Mouse (Mus musculus): ENCODE measurements at regions not wholly inside any gene's neighbourhood (a gene's known extent, or its start where the extent isn't known, plus 50 kb on each side); places are given as distances from the start of the nearest gene placed in this dataset.

GRCm38 (mm10) chr9:41914611-41915010 lies 209.5 kb downstream of the Sorl1 start:
- TF ChIP-seq CTCF (IDR thresholded peaks at IDR 0.05; ENCODE audit: borderline replicate concordance, control insufficient read depth, extremely low read depth, insufficient read depth, low read length, poor library complexity) (no peak), POLR2A (IDR thresholded peaks at IDR 0.05; ENCODE audit: control insufficient read depth, extremely low read depth, insufficient read depth, low read length, poor library complexity) (no peak)
- no peaks in the 10 kb centered on the region for H3K4me1 ChIP-seq (replicated peaks; ENCODE audit: control insufficient read depth, insufficient read depth, low read length)
- H3K27me3 ChIP-seq (ENCODE audit: control insufficient read depth, insufficient read depth, low read length), result no peaks in the 10 kb centered on the region
- no peak for DNase-seq
- no peak overlapping the region for H3K4me3 ChIP-seq (ENCODE audit: control insufficient read depth, insufficient read depth, low read length)
- no peaks in the 10 kb centered on the region for H3K36me3 ChIP-seq (ENCODE audit: control insufficient read depth, insufficient read depth, low read length)
- WGBS, result 94% methylated on average over 6 of the region's 6 CpGs
- H3K27ac ChIP-seq (ENCODE audit: control insufficient read depth, insufficient read depth, low read length), result no peak overlapping the region

GRCm38 (mm10) chr9:41913911-41914310 lies 210.2 kb downstream of the Sorl1 start:
- Histone ChIP-seq H3K36me3 (ENCODE audit: control insufficient read depth, insufficient read depth, low read length) (no peaks in the 10 kb centered on the region), H3K27ac (ENCODE audit: control insufficient read depth, insufficient read depth, low read length) (no peak overlapping the region), H3K27me3 (ENCODE audit: control insufficient read depth, insufficient read depth, low read length) (no peaks in the 10 kb centered on the region), H3K4me1 (replicated peaks; ENCODE audit: control insufficient read depth, insufficient read depth, low read length) (no peaks in the 10 kb centered on the region), H3K4me3 (ENCODE audit: control insufficient read depth, insufficient read depth, low read length) (no peak overlapping the region)
- TF ChIP-seq CTCF (IDR thresholded peaks at IDR 0.05; ENCODE audit: borderline replicate concordance, control insufficient read depth, extremely low read depth, insufficient read depth, low read length, poor library complexity) (no peak), POLR2A (IDR thresholded peaks at IDR 0.05; ENCODE audit: control insufficient read depth, extremely low read depth, insufficient read depth, low read length, poor library complexity) (no peak)
- no peak for DNase-seq
- 87% methylated on average over 3 of the region's 3 CpGs for WGBS

- no peaks in the 10 kb centered on the region for H3K27me3 ChIP-seq (ENCODE audit: control insufficient read depth, insufficient read depth, low read length)
- no peaks in the 10 kb centered on the region for H3K4me1 ChIP-seq (replicated peaks; ENCODE audit: control insufficient read depth, insufficient read depth, low read length)
- TF ChIP-seq CTCF (IDR thresholded peaks at IDR 0.05; ENCODE audit: borderline replicate concordance, control insufficient read depth, extremely low read depth, insufficient read depth, low read length, poor library complexity) (no peak), POLR2A (IDR thresholded peaks at IDR 0.05; ENCODE audit: control insufficient read depth, extremely low read depth, insufficient read depth, low read length, poor library complexity) (no peak)
- 67% methylated on average over 5 of the region's 5 CpGs for WGBS
- no peak overlapping the region for H3K27ac ChIP-seq (ENCODE audit: control insufficient read depth, insufficient read depth, low read length)
- no peak for DNase-seq
- H3K4me3 ChIP-seq (ENCODE audit: control insufficient read depth, insufficient read depth, low read length), result no peak overlapping the region
- no peaks in the 10 kb centered on the region for H3K36me3 ChIP-seq (ENCODE audit: control insufficient read depth, insufficient read depth, low read length)
Measured at GRCm38 (mm10) chr9:41912482-41912881, 211.6 kb downstream of the Sorl1 start.

DNA sequence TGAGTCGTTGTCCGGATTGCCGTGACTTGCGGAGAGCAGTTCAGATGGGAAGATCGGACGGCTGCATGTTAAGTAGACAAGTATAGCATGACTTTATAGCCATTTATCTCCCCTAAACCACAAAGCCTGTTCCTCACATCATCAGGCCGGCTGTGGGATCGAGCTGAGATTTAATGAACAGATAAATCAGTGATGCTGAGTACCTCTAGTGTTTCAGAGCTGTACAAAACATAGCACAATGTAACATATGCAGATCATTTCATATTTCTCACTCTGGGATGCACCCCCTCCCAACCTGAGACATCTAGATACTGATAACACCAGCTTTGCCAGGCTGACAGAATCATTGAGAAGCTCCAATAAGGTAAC lies 223.5 kb downstream of the Sorl1 start:
- no peaks in the 10 kb centered on the region for H3K27me3 ChIP-seq (ENCODE audit: control insufficient read depth, insufficient read depth, low read length)
- DNase-seq, result no peak
- TF ChIP-seq CTCF (IDR thresholded peaks at IDR 0.05; ENCODE audit: borderline replicate concordance, control insufficient read depth, extremely low read depth, insufficient read depth, low read length, poor library complexity) (no peak), POLR2A (IDR thresholded peaks at IDR 0.05; ENCODE audit: control insufficient read depth, extremely low read depth, insufficient read depth, low read length, poor library complexity) (no peak)
- H3K4me1 ChIP-seq (replicated peaks; ENCODE audit: control insufficient read depth, insufficient read depth, low read length), result no peaks in the 10 kb centered on the region
- no peak overlapping the region for H3K4me3 ChIP-seq (ENCODE audit: control insufficient read depth, insufficient read depth, low read length)
- no peaks in the 10 kb centered on the region for H3K36me3 ChIP-seq (ENCODE audit: control insufficient read depth, insufficient read depth, low read length)
- H3K27ac ChIP-seq (ENCODE audit: control insufficient read depth, insufficient read depth, low read length), result no peak overlapping the region
- WGBS, result 90% methylated on average over 8 of the region's 8 CpGs

GRCm38 (mm10) chr9:41899766-41900605 lies 224.1 kb downstream of the Sorl1 start:
- Histone ChIP-seq H3K4me1 (replicated peaks; ENCODE audit: control insufficient read depth, insufficient read depth, low read length) (no peaks in the 10 kb centered on the region), H3K4me3 (ENCODE audit: control insufficient read depth, insufficient read depth, low read length) (no peak overlapping the region), H3K36me3 (ENCODE audit: control insufficient read depth, insufficient read depth, low read length) (no peaks in the 10 kb centered on the region), H3K27me3 (ENCODE audit: control insufficient read depth, insufficient read depth, low read length) (no peaks in the 10 kb centered on the region), H3K27ac (ENCODE audit: control insufficient read depth, insufficient read depth, low read length) (no peak overlapping the region)
- TF ChIP-seq CTCF (IDR thresholded peaks at IDR 0.05; ENCODE audit: borderline replicate concordance, control insufficient read depth, extremely low read depth, insufficient read depth, low read length, poor library complexity), result no peak
- no peak for TF ChIP-seq POLR2A (IDR thresholded peaks at IDR 0.05; ENCODE audit: control insufficient read depth, extremely low read depth, insufficient read depth, low read length, poor library complexity)
- no peak for DNase-seq
- 86% methylated on average over 11 of the region's 11 CpGs for WGBS

DNA sequence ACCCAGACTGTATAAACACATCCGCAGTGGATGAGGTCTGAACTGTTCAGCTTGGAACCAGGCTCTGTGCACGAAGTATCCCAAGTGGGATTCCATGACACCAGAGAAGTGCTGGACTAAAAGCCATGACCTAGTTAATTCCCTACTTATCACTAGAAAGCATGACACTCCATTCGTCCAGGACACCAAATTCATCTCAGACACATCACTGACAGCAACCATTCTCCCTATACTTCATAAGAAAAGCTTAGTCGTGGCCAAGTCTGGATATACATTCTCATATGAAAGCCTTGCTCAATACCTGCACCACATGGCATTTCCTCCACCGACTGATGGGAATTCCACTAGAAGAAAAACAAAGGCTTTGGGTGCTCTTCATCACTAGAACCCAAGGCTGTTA lies 229.0 kb downstream of the Sorl1 start:
- no peak for TF ChIP-seq CTCF (IDR thresholded peaks at IDR 0.05; ENCODE audit: borderline replicate concordance, control insufficient read depth, extremely low read depth, insufficient read depth, low read length, poor library complexity)
- TF ChIP-seq POLR2A (IDR thresholded peaks at IDR 0.05; ENCODE audit: control insufficient read depth, extremely low read depth, insufficient read depth, low read length, poor library complexity), result no peak
- Histone ChIP-seq H3K36me3 (ENCODE audit: control insufficient read depth, insufficient read depth, low read length) (no peaks in the 10 kb centered on the region), H3K27ac (ENCODE audit: control insufficient read depth, insufficient read depth, low read length) (no peak overlapping the region), H3K27me3 (ENCODE audit: control insufficient read depth, insufficient read depth, low read length) (no peaks in the 10 kb centered on the region), H3K4me3 (ENCODE audit: control insufficient read depth, insufficient read depth, low read length) (no peak overlapping the region), H3K4me1 (replicated peaks; ENCODE audit: control insufficient read depth, insufficient read depth, low read length) (no peaks in the 10 kb centered on the region)
- DNase-seq, result no peak
- 89% methylated on average over 5 of the region's 5 CpGs for WGBS
